Mouse (Mus musculus): ENCODE results near the gene Bend7.

Bend7 gene

GRCm38 (mm10) chr2:4717769-4718661 is at the start of gene Bend7:
Gene Bend7, plus strand, starts transcription at chr2:4717831.
- in situ Hi-C loops (cut with MboI; ENCODE audit: unreplicated experiment in 2 of 2) = no loop called here

DNA sequence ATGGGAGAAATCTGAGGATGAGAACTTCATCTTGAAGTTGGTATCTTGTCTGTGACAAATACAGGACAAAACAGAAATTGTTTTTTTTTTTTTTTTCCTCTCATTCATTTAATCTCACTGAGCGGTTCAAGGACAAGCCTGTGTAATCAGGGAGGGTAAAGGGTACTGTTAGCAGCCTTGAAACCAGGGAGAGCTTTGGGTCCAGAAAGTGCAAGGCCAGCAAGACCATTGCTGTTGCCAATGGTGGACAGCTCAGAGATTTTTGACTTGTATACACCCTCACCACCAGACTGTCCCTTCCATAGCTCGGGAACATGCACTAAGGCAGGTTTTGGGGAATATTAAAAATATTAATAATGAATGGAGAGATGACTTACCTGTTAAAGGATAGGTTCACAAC is 49.0 kb upstream of the Bend7 start:
- in situ Hi-C loops (cut with MboI; ENCODE audit: unreplicated experiment in 2 of 2) = no loop called here

DNA sequence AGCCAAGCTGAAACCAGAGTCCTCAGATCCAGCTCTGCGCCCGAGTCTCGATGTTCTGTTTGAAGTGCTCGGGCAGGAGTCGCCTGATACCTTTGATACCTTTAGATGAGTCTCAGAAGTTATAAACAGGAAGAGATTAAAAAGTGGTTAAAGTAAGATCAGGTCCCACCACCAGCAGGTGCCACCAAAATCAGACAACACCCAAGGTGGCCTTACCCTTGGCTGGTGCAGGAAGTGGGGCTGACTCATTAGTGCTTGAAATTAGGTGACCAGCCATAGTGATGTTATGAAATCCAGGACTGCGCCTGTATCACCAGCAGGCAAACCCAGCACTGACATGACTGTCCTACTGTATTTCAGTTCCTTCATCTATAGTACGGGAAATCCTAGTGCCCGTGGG is 47.9 kb upstream of the Bend7 start:
- in situ Hi-C loops (cut with MboI; ENCODE audit: unreplicated experiment in 2 of 2) = no loop called here

GRCm38 (mm10) chr2:4671636-4672035 is 46.0 kb upstream of the Bend7 start:
- in situ Hi-C loops (cut with MboI; ENCODE audit: unreplicated experiment in 2 of 2) = no loop called here

- in situ Hi-C loops (cut with MboI; ENCODE audit: unreplicated experiment in 2 of 2) = loop anchor here in 1 of 2 experiments (10.0 kb wide), 1 partner anchor 155 kb away; no protein-coding TSS in a partner anchor
Measured at GRCm38 (mm10) chr2:4679886-4680285, 37.7 kb upstream of the Bend7 start.

DNA sequence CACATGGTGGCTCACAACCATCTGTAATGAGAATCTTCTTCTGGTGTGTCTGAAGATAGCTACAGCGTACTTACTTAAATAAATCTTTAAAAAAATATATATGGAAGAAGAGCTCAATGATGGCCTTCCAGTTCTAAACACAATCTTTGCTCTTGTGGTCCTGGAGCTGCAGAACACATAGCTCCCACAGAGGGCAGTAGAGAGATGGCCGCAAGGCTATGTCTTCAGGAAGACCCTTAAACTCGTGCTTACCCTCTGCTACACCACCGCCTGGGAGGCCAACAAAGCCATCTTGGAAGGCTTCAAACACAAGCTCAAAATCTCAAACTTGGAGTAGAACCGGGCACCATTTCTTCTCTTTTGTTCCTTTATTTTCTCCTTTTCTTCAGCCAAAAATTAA is 6.4 kb upstream of the Bend7 start:
- in situ Hi-C loops (cut with MboI; ENCODE audit: unreplicated experiment in 2 of 2) = no loop called here

DNA sequence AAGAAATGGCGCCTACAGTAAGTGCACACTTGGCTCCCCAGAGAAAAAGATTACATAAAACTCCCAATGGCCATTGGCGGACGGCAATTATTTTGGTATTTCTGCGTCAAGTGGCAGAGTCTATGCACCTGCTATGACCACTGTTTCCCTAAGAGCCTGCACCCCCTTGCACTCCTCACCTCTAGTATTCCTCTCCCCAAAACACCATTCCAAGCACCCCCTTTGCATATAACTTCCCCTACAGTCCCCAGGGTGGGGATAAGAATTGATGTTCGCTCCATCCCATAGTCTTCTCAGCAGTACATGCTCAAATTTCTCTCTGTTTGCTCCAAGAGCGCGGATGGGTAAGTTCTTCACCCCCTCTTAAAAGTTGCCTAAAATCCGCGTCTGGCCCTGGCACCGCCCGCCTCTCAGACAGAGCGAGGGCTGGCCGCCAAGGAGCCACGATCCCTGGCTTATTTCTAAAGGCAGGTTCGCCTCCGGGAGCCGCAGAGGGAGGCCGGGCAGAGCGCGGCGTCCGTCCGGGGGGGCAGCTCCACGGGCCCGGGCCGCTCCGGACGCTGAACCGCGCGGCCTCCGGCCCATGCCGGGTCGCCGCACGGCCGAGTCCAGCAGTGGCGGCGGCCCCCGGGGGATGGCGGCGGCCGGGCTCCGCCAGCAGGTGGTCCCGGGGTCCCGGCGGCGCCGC is 406 bp upstream of the Bend7 start:
- in situ Hi-C loops (cut with MboI; ENCODE audit: unreplicated experiment in 2 of 2) = no loop called here

DNA sequence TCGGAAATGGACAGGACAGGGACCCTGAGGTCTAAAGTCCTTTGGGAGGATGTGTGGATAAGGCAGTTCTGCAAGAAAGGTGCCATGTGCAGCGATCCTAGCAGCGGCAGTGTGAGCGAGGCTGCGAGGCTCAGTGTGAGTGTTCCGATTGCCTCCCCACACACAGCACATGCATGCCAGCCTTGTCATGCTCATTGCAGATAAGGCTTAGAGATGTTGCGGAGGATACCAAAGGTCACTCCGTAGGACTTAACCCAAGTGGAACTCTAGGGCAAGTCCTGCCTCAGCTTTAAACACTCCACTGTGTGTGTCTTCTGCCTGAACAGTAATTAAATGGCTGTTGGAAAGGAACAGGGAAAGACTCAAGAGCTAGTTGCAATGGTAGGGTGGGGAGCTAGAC is 5.5 kb downstream of the Bend7 start:
- in situ Hi-C loops (cut with MboI; ENCODE audit: unreplicated experiment in 2 of 2) = no loop called here

DNA sequence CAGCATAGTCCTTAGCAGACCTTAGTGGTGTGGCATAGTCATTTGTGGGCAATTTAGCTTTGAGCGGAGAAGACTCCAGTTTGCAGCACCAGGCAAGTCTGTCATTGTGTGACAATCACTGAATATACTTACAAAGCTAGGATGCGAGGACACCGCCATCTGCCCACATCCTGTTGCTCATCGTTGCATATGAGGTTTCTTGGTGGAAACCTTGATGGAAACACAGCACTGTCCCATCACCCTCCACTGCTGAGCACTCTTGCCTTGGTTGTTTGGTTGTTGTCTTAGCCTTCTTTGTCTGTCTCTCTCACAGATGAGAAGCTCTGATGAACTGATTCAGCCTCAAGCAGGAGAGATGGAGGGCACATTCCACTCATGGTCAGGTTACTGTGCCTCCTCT is 12.5 kb downstream of the Bend7 start:
- in situ Hi-C loops (cut with MboI; ENCODE audit: unreplicated experiment in 2 of 2) = no loop called here

- in situ Hi-C loops (cut with MboI; ENCODE audit: unreplicated experiment in 2 of 2) = no loop called here
Measured at GRCm38 (mm10) chr2:4733971-4734370, 16.3 kb downstream of the Bend7 start.

DNA sequence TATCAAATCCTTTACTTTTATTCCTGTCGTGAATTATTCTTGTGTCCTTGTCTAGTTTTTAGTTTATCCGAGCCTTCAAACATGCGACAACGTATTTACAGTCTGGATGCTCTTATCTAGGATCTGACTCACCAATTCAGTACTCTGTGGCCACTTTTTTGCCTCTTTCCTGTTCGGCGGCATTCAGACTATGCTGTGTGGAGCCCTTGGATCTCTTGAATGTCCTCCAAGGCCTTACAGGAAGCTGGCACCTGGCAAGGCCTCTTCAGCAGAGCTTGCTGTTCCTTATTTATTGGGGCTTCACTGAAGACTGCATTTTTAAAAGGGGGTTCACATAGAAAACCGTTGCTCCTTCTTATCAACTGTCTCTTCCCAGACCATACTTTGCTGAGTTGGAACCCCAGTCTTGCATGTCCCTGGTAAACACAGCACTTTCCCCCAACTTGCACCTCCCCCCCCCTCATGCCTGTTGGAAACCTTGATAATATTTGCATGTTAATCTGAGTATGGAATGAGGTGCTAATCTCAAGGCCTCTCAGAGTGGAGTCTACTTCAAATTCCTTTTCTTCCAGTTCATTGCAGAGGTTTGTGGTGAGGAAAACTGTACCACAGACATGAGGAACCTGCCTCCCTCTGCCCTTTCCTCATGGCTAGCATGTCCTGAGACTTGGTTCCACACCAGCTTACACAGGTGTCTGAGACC is 18.6 kb downstream of the Bend7 start:
- in situ Hi-C loops (cut with MboI; ENCODE audit: unreplicated experiment in 2 of 2) = no loop called here

- in situ Hi-C loops (cut with MboI; ENCODE audit: unreplicated experiment in 2 of 2) = no loop called here
Measured at GRCm38 (mm10) chr2:4736798-4737155, 19.1 kb downstream of the Bend7 start.

GRCm38 (mm10) chr2:4751918-4752317 is 34.3 kb downstream of the Bend7 start:
- in situ Hi-C loops (cut with MboI; ENCODE audit: unreplicated experiment in 2 of 2) = no loop called here

DNA sequence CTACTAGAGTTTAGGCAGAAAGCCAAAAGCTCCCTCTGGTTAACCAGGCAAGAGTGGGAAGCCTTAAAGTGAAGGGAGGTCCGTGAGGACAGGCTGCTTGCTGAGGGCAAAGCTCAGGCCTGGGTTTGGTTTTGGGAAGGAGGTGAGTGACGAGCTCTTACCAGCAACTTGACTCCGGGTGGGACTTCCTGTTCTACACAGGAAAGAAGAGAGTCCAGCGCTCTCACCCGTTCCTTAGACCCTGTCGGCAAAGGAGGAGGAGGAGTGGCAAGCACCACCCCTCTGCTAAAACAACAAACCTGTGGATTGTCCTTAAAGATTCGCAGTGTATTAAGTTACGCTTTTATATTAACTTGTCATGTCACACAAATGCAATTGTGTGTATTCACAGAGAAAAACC is 38.1 kb downstream of the Bend7 start:
- in situ Hi-C loops (cut with MboI; ENCODE audit: unreplicated experiment in 2 of 2) = no loop called here

DNA sequence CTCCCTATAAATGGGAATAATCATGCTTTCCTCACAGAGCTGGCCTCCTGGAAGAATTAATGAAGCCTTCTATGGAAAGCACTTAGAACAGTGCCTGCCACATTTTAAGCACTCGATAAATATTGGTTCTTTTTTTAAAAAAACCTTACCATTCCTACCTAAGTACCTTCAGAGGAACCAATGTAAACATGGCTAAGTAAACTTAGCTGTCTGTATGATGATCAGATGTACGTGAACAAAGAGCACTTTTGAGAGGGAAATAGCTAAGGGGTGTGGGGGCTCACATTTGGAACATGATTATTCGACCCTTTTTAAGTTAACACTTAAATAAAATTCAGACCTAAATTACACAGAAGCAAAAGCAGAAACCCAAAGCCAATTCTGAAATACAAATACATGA is 39.6 kb downstream of the Bend7 start:
- in situ Hi-C loops (cut with MboI; ENCODE audit: unreplicated experiment in 2 of 2) = no loop called here

- in situ Hi-C loops (cut with MboI; ENCODE audit: unreplicated experiment in 2 of 2) = no loop called here
Measured at GRCm38 (mm10) chr2:4760741-4761140, 43.1 kb downstream of the Bend7 start.

- in situ Hi-C loops (cut with MboI; ENCODE audit: unreplicated experiment in 2 of 2) = no loop called here
Measured at GRCm38 (mm10) chr2:4761906-4762305, 44.3 kb downstream of the Bend7 start.

DNA sequence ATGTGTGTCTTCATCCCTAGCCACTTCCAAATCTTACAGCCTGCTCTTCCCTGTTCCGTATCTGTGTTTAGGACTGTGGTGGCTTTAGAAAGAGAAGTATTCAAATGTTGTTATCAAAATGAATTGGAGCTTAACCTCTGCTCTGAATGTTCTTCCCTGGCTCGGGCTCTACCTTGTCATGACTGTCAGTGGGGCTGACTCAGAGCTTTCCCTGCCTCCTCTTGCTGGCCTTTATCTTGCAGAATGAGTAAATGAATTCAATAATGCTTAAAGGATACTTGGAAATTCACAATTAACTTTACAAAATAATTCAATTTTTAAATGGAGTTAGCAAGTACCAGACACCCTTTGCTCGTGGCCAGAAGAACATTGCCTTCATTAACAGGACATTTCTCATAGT is 46.4 kb downstream of the Bend7 start:
- in situ Hi-C loops (cut with MboI; ENCODE audit: unreplicated experiment in 2 of 2) = no loop called here

DNA sequence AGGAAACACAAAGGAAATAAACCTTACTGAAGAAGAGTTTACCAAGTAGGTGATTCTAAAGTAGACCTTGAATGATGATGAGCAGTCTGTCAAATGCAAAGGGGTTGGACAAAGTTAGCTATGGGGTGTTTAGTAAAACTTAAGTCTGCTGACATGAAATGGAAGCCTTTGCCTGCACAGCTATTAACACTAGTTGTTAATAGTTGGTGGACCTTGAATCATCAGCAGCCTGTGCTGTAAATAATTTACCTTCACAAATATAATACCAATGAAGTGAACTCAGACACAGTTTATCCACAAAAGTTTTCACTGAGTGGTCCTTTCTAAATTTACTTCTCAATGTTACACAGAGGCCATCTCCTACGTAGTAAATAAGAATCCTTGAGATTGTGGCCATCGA is 52.7 kb downstream of the Bend7 start:
- in situ Hi-C loops (cut with MboI; ENCODE audit: unreplicated experiment in 2 of 2) = no loop called here

GRCm38 (mm10) chr2:4773911-4774310 is 56.3 kb downstream of the Bend7 start:
- in situ Hi-C loops (cut with MboI; ENCODE audit: unreplicated experiment in 2 of 2) = no loop called here

DNA sequence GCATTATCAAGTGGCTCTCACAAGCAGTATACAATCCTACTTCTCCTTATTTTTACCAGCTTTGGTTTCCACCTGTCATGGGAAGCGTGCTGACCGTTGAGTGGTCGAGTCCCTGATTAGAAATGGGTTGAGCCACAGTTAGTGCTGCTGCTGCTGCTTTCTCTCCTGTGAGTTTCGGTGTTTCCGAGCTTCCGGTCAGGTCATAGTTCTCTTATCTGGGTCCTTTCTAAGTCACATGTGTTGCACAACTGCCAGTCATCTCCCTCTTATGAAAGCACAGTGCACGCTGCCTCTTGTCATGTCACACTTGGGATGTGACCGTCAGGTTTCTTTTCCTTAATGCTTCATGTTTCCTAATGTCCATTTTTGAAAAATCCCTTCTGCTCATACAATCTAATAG is 59.7 kb downstream of the Bend7 start:
- in situ Hi-C loops (cut with MboI; ENCODE audit: unreplicated experiment in 2 of 2) = no loop called here

Measured in v-Abl transformed pro-B cells (cell line).